Mouse (Mus musculus) MEL (cell line): ENCODE measurements at regions not wholly inside any gene's neighbourhood (a gene's known extent, or its start where the extent isn't known, plus 50 kb on each side); places are given as distances from the start of the nearest gene placed in this dataset.

Experiments
- BHLHE40 ChIP-seq: IDR thresholded peaks from 2 replicates; pipeline ENCODE4 v1.6.1; 2012; ENCODE audit warnings: low read depth, mild to moderate bottlenecking, inconsistent platforms, low read length, improper control_type of control experiment, borderline replicate concordance
- MXI1 ChIP-seq: IDR thresholded peaks from 2 replicates; pipeline ENCODE4 v1.6.1; 2011; ENCODE audit warnings: mild to moderate bottlenecking, low read depth, low read length, improper control_type of control experiment
- POLR2A ChIP-seq, 2 experiments: IDR thresholded peaks; 2 replicates each; pipeline ENCODE4 v1.6.1; 2011 to 2012; ENCODE audit warnings: low read length in 2 of 2, mild to moderate bottlenecking in 2 of 2, control low read depth in 1 of 2, improper control_type of control experiment in 1 of 2, low read depth in 1 of 2, moderate library complexity in 1 of 2; ENCODE audit not compliant: control insufficient read depth in 1 of 2, insufficient read depth in 1 of 2, poor library complexity in 1 of 2
- SIN3A ChIP-seq: IDR thresholded peaks from 2 replicates; pipeline ENCODE4 v1.6.1; 2012; ENCODE audit warnings: low read length, improper control_type of control experiment, inconsistent platforms
- TAL1 ChIP-seq: IDR thresholded peaks from 2 replicates; pipeline ENCODE4 v1.6.1; 2012; ENCODE audit warnings: mild to moderate bottlenecking, inconsistent platforms, low read length, moderate library complexity, mixed read lengths
- ZMIZ1 ChIP-seq: IDR thresholded peaks from 2 replicates; pipeline ENCODE4 v1.6.1; 2012; ENCODE audit warnings: low read depth, mild to moderate bottlenecking, inconsistent platforms, low read length, improper control_type of control experiment, moderate library complexity

- TF ChIP-seq BHLHE40: no peak
- TF ChIP-seq SIN3A: no peak
- no peak for TF ChIP-seq TAL1
- TF ChIP-seq POLR2A (IDR thresholded peaks at IDR 0.05; ENCODE audit: control insufficient read depth in 1 of 2, insufficient read depth in 1 of 2, low read depth in 1 of 2, low read length in 2 of 2, poor library complexity in 1 of 2): no peak
- no peak for TF ChIP-seq MXI1
- TF ChIP-seq ZMIZ1: no peak
Observed at GRCm38 (mm10) chr16:29917989-29918388, 146.2 kb upstream of the Hes1 start.
